Mouse (Mus musculus) testis, postnatal 14 days (tissue): ENCODE measurements around the gene Abcc8.

Experiments
- DNase-seq: peaks from one replicate; pipeline ENCODE4 v3.0.0; 2021; ENCODE audit warnings: low spot score

Abcc8 gene

DNA sequence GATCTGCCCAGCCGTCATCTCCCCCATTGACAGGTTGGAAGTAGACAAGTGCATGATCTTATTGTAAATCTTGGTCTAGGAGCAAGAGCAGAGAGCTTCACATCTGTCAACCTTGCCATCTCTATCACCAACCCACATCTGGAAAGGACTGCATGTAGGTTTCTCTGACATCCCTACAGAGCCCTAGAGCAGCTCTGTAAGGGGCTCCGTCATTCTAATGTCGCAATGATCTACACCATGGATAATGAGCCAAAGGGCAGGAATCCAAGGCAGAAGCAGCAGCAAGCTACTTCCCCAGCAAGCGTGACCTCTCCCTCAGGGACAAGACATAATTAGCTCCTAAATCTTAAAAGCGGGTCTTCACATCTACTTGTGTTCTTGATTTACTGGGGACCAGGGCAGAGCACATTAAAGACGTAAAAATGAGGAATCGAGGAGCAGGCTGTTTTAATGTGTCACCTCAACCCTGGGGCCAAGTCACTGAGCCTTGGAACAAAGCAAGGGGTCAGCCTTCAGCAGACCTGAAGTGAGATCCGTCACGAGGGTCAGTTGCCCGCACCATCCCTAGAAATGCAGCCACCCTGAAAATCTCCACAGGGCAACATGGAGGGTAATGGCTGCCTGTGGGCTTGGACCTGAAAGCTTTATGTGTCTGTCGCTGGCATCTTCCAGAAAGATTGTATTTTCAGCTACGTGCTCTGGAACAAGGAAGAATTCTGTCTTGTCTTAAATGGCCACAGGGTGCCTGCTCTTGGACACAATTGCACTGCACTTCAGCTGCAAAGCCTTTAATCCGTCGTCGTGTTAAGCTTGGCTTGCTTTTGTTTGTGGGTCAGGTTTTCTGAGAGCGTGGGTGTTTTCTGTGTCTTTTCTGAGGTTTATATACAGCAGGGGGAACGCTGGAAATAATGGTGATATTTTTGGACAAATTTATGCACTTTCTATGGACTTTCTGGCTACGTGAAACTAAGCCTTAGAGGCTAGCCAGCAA lies 25.0 kb downstream of the Abcc8 start:
- no peak for DNase-seq

DNA sequence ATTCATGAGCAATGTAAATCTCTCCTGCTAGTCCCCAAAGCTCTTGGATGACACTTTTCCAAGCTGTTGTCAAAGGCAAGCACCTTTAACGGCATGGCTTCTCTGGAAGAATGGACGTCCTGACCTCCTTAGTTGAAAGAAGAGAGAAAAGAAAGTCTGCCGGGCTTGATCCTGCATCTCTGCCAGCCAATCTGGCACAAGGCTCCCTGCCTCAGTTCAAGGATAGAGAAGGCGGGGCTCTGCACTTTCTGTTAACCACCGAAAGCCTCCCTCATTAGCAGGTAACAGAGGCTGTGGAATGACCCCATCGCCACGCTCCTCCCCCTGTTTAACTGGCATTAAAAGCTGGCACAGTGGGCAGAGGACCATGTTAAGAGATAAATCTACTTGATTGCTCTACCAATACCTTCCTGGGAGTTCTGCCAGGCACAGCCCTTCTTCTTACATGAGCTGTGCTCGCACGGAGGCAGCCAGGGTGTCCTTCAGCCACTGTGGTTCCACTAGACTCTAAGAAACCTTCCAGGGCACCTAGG lies 26.9 kb downstream of the Abcc8 start:
- DNase-seq, result no peak

DNA sequence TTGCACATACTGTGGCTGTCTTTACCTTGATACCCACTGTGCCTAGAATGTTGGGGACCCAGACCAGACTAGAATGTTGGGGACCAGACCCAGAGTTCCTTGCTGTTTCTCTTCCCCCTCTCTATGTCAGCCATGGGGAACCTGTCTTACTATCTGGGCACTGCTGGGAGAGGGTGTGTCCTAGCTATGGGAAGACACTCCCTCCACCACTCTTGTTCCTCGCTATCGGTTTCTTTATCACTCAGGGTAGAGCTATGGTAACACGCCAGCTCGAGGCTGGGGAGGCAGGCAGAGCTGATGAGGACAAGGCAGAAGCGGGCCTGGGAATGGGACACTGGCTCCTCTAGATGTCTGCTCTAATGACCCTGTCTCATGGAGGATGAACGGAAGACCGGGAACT lies 32.4 kb downstream of the Abcc8 start:
- DNase-seq, result no peak

DNA sequence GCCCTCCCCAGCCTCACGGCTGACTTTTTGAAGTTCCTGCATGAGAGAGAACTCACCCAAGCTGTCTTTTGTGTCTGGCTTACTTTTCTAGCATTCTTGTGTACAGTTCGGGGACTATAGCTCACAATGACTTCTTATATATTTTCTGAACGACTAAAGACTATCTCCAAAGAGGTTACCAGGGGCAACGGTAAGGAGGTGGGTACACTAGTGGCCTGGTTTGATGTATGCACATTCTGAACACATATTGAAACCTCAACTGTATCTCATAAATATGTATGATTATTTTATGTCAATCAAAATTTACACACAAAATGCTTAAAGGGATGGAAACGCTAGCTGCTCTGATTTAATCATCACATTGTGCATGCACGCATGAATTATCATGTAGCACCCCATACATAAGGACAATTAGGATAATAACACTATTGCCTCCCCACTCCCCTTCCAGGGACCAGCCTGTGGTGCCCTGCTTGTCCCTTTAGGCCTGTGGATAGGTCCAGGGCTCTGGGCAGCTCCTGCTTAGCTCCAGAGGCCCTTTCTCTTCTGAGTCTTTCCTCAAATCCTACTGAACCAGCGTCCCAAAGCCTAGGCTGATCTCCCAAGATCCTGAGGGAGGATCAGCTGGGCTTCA lies 33.0 kb downstream of the Abcc8 start:
- DNase-seq, result no peak

DNA sequence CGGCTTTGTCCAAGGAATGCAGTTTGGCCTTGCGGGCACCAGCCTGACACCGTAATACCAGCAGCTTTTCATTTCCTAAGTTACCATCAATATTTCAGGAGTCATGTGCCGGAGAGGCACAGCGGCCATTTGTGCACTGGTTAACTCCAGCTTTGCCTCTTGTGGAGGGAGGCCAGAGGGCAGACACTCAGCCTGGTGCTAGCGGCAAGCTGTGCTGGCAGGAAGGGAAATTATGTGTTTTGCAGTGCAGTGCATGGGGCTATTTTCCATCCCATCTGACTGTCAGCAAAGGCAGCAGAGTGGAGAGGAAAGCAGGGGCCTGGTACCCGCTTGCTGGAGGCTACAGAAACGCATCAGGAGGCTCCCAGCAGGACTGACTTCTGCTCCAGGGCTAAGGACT lies 35.8 kb downstream of the Abcc8 start:
- no peak for DNase-seq

DNA sequence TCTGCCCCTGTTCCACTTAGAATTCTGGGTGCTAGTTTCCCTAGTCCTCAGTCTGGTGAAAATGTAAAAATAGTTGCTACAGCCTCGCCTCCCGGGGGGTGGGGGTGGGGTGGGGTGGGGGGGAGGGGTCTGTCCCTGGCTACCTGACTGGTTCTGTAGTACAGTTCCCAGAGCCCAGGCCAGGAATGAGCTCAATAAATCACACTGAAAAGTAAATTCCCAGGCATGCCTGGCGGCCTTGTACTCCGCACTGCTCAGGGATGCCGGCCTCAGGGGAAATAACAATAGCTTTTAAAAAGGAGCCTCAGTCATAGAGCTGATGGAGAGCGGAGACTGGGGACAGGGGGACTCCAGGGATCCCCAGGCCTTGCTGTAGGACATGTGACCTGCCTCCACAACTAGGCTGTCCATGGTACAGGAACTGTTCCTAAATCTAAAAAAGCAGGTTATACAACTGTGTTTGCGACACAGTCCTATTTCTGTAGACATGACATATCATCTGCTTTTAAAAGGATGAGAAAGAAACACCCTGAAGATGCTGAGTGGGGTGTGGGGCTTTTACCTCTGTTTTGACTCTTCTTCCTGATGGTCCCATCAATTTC lies 41.4 kb downstream of the Abcc8 start:
- no peak for DNase-seq

DNA sequence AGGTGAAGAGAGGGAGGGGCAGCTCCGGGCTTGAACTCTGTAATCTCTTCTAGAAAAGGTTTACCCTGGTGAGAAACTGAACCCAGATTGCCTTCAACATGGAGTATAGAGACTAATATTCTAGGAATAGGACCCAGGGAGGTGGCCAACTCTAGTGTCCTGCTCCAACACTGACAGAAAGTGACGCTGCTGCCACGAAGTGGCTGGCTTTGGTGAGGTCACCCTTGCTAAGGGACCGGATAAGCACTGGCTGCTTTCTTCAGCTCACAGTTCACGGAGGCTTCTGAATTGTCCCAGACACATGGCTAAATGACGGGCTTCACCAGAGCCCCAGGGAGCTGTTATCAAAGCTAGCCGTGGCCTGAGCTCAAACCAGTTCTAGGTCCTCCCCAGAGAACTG lies 46.0 kb downstream of the Abcc8 start:
- DNase-seq, result no peak

DNA sequence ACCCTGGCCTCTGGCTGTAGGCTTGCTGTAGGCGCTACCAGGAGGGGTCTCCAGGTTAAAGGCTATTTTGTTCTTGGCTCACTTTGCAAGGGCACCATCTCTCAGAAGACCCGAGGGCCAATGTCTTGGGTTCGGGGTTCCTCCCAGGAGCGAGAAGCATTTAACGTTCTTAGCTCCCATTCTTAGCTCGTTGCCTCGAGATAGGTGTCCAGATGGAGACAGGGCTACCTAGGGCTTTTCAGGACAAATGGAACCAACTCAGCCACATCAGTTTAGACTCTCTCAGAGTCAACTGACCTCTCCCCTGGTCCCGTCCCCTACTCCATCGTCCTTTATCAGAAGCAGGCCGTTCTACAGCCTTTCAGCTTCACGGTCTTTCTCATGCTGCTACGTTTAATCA lies 47.6 kb downstream of the Abcc8 start:
- no peak for DNase-seq

DNA sequence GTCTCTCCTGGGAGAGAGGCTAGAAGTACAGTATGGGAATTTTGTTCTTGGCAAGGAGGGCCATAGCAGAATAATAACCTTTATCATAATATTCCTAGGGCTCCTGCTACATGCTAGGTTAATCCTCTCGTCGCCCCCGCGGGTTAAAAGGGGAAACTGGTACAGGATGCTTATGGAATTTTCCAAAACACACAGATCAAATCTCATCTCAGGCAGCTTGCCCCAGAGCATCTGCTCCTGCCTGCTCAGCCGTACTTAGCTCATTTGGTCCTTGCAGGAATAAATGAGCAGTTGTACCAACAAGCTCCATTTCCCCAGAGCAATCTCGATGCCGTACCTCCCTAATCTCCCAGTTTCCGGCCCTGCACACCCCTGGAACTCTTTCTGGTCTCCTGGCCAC lies 48.0 kb downstream of the Abcc8 start:
- DNase-seq, result no peak

DNA sequence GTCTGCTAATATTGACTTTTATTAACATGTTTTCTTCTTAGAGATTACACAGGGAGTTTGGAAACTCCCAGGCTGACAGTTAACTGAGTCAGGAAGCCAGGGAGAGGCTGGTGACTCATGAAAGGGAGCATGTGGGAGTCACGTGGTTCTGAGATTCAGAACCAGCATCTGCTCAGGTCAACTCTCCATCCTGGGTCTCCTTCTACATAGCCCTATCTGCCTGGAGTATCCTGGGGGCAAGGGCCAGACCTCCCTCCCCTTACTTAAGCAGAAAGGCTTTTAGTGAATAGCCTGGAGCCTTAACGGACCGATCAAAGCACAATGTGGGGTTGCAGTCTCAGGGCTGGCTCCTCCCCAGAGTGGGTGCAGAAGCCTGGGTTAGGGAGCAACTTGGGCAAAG lies 48.6 kb downstream of the Abcc8 start:
- DNase-seq, result no peak

DNA sequence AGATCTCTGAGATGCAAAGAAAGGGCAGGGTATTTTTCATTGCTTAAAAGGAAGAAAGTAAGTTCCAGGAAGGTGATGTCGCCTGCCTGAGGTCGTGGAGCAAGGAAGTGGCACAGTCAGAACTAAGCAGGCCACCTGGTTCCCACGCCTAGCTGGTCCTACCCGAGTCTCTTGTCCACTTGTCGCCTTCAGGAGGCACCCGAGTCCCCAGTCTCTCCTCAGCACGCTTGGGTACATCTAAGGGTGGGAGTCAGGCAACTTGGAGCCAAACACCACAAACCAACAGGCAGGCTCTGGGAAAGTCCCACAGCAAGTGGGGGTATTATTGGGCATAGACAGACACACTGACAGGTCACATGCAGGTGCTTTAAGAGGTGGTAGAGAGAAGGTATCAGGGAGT lies 49.1 kb downstream of the Abcc8 start:
- no peak for DNase-seq

DNA sequence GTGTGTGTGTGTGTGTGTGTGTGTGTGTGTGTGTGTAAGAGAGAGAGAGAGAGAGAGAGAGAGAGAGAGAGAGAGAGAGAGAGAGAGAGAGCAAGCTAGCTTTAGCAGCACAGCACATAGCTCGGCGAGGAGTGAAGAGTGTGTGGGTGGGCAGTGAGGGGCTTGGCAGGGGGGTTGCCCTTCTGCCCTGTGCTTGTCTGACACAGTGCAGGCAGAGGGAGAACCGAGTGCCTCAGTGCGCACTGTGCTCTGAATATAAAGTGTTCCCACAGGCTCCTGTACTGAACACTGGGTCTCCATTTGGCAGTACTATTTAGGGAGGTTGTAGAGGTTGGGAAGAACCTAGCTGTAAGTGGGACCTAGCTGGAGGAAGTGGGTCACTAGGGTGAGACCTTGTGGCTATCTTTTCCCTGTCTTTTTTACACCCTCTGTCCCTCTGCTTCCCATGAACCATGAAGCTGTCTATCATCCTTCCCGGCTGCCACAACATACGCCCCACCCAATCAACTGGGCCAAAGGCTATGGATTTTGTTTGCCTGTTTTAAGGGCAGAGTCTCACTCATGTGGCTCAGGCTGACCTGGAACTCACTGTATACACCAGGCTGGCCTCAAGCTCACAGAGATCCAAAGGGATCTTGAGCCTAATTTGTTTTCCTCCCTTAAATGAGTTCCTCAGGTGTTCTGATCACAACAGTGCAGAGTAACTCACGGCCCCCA lies 50.2 kb downstream of the Abcc8 start:
- no peak for DNase-seq

DNA sequence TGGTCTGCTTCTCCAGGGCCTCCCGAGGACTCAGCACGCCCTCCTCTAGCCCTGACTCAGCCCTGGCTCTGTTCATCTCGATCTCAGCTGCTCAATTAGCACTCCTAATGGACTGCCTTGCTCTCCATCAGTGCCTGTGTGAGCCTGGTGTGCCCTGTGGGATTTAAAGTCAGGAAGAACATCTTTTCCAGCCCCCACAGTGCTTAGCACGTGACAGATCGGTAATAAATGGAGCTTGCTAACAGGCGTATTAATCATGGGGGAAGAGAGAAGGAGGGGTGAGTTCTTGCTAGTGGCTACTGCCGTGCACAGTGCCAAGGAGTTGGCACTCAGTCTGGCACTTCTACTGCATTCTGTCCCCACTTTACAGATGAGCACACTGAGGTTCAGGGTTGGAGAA lies 51.6 kb downstream of the Abcc8 start:
- no peak for DNase-seq

DNA sequence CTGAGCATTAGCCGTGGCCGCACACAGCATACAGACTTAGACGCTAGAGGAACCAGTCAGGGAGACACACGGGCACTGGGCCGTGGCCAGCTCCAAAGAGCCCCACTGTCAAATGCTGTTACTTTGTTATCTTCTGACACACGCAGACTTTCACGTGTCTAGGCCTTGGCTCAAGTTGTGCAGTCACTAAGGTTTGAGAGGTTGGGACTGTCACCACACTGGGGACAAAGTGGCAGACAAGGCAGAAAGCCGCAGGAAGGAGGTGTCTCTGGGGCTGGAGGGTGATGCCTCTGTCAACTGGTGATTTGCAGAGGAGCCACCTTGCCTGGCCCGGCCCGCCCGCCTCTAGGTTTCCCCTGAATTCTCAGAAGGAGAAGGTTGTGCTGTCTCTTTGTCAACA lies 54.5 kb downstream of the Abcc8 start:
- no peak for DNase-seq

DNA sequence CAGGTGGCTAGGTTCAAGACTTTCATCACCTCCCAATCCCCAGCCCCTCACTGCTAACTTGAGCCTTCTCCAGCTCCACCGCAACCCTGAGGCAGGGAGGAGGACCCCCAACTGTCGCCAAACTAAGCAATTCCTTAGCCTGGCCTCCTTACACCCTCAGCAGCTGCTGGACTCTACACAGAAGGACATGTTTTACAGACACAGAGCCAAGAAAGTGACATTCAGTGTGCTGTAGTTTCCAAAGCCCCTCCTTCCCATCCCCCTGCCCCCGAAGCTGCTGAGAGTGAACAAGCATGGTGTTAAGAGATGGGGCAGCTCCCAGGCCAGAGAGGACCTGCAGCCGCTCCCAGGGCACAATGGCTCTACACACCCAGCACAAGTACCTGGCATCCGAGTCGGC lies 55.4 kb downstream of the Abcc8 start:
- no peak for DNase-seq

DNA sequence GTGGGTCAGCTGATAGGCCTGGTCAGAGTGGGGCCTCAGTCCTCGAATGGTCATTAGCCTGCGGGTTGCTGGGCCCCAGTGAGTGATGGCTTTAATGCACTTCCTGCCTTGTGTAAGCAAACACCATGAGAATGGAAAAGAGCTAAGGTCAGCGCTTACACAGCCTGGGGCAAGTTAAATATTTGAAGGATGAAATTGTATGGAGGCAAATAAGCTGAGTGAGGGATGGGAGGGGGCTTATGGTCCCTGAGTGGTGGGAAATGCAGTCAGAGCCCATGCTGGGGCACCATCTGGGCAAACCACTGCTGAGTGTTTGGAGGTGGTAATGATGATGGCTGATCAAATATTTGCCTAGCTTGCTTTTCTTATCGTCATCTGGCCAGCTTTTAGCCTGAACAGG lies 56.9 kb downstream of the Abcc8 start:
- DNase-seq, result no peak

DNA sequence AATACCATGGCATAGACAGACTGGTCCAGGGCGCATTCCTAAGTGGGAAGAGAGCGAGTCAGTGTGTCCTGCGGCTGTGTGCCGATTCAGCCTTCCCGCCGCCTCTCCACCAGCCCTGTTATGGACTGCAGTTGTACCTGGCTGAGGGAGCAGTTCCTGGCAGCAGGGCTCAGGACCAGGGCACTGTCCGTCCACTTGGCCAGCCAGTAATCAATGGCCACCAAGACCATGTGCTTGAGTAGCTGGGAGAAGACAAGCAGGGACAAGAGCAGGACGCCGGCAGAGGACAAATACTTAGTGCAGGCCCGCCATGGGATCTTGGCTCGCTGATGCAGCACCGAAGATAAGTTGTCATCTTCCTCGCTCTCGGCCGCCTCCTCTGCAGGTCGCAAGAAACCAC lies 62.8 kb downstream of the Abcc8 start:
- no peak for DNase-seq

DNA sequence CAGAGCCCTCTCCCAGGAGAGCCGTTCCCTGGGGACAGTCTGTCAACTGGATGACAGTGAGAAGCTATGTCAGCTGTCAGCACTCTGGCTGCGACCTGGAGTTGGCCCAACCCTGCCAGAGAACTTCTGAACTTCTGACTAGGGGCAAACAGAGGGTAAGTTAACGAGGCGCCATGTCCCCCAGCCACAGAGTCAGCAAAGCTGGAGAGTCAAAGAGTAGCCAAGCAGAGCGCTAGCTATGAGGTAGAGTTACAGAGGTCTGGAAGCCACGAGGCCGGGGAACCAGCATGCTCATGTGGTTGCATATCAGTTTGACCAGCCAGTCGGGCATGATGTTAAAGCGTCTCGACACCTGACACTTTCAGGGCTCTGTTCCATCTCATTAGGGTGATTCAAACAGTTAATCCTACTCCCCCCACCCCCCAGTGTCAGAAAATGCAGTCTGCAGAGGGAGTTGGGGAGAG lies 63.7 kb downstream of the Abcc8 start:
- DNase-seq, result no peak

DNA sequence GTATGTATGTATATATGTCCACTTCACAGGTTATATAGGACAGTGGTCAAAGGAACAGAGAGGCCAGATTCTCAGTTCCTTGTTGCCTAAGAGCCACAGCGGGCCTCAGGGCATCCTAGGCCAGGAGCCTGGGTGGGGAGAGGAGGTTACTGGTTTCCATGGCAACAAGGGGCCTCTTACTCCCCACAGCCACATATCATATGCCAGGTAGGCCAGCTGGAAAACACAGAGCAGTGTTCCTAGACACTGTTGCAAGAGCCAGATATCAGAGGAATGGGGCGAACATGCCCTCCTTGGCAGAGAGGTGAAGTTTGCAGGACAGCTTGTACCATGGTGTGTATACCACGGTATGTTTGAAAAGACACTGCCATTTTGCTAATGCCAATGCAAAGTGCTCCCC lies 66.4 kb downstream of the Abcc8 start:
- DNase-seq, result no peak

DNA sequence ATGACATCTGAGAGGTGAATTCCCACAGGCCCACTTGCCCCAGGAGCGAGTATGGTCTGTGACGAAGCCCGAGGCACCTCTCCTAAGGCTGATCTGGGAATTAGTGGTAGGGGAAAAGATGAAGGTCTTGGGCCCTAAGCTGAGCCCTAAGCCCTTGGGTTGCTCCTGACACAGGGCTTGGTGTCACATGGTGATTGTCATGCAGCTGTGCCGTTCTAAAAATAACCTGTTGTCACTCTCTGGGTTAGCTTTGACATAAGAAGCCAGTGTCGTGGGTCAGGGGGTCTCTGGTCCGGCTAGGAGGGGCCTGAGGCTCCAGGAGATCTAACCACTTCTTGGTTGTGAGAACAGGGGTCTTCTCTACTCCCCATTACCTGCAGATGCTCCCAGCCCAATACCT lies 67.9 kb downstream of the Abcc8 start:
- no peak for DNase-seq

DNA sequence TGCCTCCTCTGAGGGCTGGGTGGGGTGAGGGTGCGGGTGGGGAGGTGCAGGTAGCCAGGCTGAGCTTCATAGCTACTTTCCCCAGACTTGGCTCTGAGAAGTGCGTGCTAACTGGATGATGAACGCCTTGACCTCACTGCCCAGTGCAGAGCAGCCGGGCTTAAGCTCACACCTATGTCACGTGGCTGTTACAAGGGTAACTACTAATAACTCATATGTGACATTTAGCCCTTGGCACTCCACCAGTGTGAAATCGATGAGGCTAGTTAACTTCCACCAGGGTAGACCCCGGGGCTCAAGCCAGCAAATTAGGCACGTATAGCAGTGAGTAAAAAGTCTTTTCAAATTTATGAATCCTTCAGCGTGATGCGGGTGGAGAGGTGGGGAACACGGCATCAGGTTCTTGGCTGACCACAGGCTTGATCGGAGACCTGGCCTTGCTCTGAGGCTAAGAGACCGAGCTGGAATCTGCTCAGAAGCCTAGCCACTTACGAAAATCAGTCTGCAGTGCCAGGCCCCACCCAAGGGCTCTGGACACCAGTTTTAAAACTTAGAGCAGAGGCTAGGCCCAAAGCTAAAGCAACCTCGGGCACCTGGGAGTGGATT lies 68.5 kb downstream of the Abcc8 start:
- DNase-seq, result no peak

DNA sequence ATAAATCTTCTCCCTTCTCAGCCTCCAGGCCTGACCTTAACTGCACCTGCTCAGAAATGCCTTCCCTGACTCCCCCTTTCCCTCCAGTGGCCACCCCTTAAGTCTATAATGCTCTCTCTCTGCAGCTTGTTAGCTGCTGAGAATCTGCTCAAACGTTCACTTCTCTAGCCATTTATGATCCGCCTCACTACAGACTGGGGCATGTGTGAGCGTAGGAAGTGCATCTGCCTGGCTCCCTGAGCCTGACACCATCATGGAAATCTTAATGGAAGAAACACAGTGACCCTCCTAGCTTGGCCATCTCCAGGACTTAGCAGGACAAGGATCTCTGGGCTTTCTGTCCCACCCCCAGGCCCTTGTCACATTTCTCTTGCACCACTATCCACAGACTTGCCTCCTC lies 69.8 kb downstream of the Abcc8 start:
- DNase-seq, result no peak
